Mouse (Mus musculus) heart, postnatal 0 days (tissue): Measurements from ENCODE around the gene Rnf181. TPM values are rescaled to one million over a fixed set of nuclear protein-coding genes. Genes with fewer than 3 reads are reported as not detected.

Source experiments
- ATAC-seq: fragments of 200-750 bp; cut with Nextera tagmentation; 2 replicates; pipeline ENCODE4 v1.8.0; 2017; ENCODE audit warnings: low read depth, moderate number of reproducible peaks, moderate library complexity; ENCODE audit not compliant: insufficient read depth
- DNase-seq: peaks from one replicate; pipeline ENCODE4 v3.0.0-alpha.2; 2016; ENCODE audit warnings: low spot score
- H3K27ac ChIP-seq: fragments of 300-500 bp; sonication (generic); 2 replicates; pipeline ENCODE4 v1.5.1; 2014; ENCODE audit warnings: low read depth, mild to moderate bottlenecking
- H3K27me3 ChIP-seq: fragments of 300-500 bp; sonication (generic); 2 replicates; pipeline ENCODE4 v1.6.1; 2014; ENCODE audit warnings: low read length, mixed read lengths; ENCODE audit not compliant: control insufficient read depth, insufficient read depth
- H3K36me3 ChIP-seq: fragments of 300-500 bp; sonication (generic); replicated peaks from 2 replicates; pipeline ENCODE4 v1.6.1; 2014; ENCODE audit warnings: low read length, mixed read lengths; ENCODE audit not compliant: control insufficient read depth, insufficient read depth
- H3K4me1 ChIP-seq: fragments of 300-500 bp; sonication (generic); 2 replicates; pipeline ENCODE4 v1.6.1; 2014; ENCODE audit warnings: antibody characterized with exemption; ENCODE audit not compliant: control insufficient read depth, insufficient read depth
- H3K4me2 ChIP-seq: fragments of 300-500 bp; sonication (generic); 2 replicates; pipeline ENCODE4 v1.6.1; 2014; ENCODE audit warnings: low read depth, mild to moderate bottlenecking, low read length, moderate library complexity
- H3K4me3 ChIP-seq: fragments of 300-500 bp; sonication (generic); 2 replicates; pipeline ENCODE4 v1.5.1; 2014; ENCODE audit warnings: low read depth, low read length
- H3K9ac ChIP-seq: fragments of 300-500 bp; sonication (generic); replicated peaks from 2 replicates; pipeline ENCODE4 v1.6.1; 2014; ENCODE audit warnings: low read depth, low read length, mixed read lengths
- H3K9me3 ChIP-seq: fragments of 300-500 bp; sonication (generic); replicated peaks from 2 replicates; pipeline ENCODE4 v1.6.1; 2016; ENCODE audit warnings: low read length; ENCODE audit not compliant: control insufficient read depth
- CTCF ChIP-seq: IDR thresholded peaks from 2 replicates; pipeline ENCODE4 v1.5.1; 2016; ENCODE audit warnings: antibody characterized with exemption, control low read depth, low read depth
- EP300 ChIP-seq: IDR thresholded peaks from 2 replicates; pipeline ENCODE4 v1.6.1; 2016; ENCODE audit warnings: antibody characterized with exemption, low read depth
- WGBS: fragments of 180-500 bp; shearing (Covaris S2); extraction: QIAGEN DNeasy Blood & Tissue Kit; methylation state at CpG from one replicate; pipeline ENCODE4 v1.1.7; 2014; 5-methylcytosine and 5-hydroxymethylcytosine counted together
- polyA plus RNA-seq: library from polyadenylated mRNA; unstranded; fragments of >200 nt; fragmentation: Nextera tagmentation; extraction: Ambion mirVana; gene quantifications from 2 replicates; pipeline ENCODE4 v1.2.1, GENCODE M21; 2015
- total RNA-seq: library from RNA; depleted of rRNA; stranded (reverse); fragments of >200 nt; gene quantifications from 2 replicates; pipeline ENCODE4 v1.2.3, GENCODE M21; 2014; ENCODE audit warnings: low replicate concordance

Rnf181 gene
- total and polyA plus RNA-seq, 2 experiments from 2014 or later = 53.5 to 74.9 TPM

- 0 out of 2 replicates have a peak, but pooled peaks cover 9% of the 10 kb centered on the region for H3K4me1 ChIP-seq
- H3K9me3 ChIP-seq = no peaks in the 10 kb centered on the region
- no peak overlapping the region for H3K9ac ChIP-seq
- no peak for TF ChIP-seq EP300
- no peak for TF ChIP-seq CTCF
- H3K4me2 ChIP-seq = no peak overlapping the region
- no peak overlapping the region for H3K4me3 ChIP-seq
- 83% methylated on average over 6 of the region's 6 CpGs for WGBS
- no peak for DNase-seq
- H3K27me3 ChIP-seq = no peaks in the 10 kb centered on the region
- H3K36me3 ChIP-seq = peaks cover 32% of the 10 kb centered on the region
- H3K27ac ChIP-seq = no peak overlapping the region
- no peak for ATAC-seq
Measured at GRCm38 (mm10) chr6:72383142-72383820, 16.5 kb upstream of the Rnf181 start.

GRCm38 (mm10) chr6:72382494-72382893 is 15.7 kb upstream of the Rnf181 start:
- Histone ChIP-seq H3K9me3 (no peaks in the 10 kb centered on the region), H3K4me1 (0 out of 2 replicates have a peak, but pooled peaks cover 9% of the 10 kb centered on the region), H3K4me3 (no peak overlapping the region), H3K4me2 (no peak overlapping the region), H3K27me3 (no peaks in the 10 kb centered on the region), H3K27ac (no peak overlapping the region), H3K9ac (no peak overlapping the region), H3K36me3 (peaks cover 30% of the 10 kb centered on the region)
- TF ChIP-seq CTCF = no peak
- TF ChIP-seq EP300 = no peak
- 73% methylated on average over 6 of the region's 6 CpGs for WGBS
- DNase-seq (peak; percentile 20), ATAC-seq (no peak)

- WGBS = under 1% methylated on average over 49 of the region's 49 CpGs
- H3K4me2 ChIP-seq = peak within 1 kb of the TSS; percentile 69
- ATAC-seq (peak; percentile 89), DNase-seq (peak; percentile 80)
- H3K4me1 ChIP-seq = 0 out of 2 replicates have a peak, but pooled peaks cover 9% of the 10 kb centered on the region
- peaks cover 17% of the 10 kb centered on the region for H3K36me3 ChIP-seq
- no peak for TF ChIP-seq EP300
- TF ChIP-seq CTCF = peak; percentile 39; the same call in 1 of the 2 replicates
- peak within 1 kb of the TSS; percentile 95 for H3K27ac ChIP-seq
- H3K4me3 ChIP-seq = peak within 1 kb of the TSS; percentile 73
- no peaks in the 10 kb centered on the region for H3K27me3 ChIP-seq
- H3K9me3 ChIP-seq = no peaks in the 10 kb centered on the region
- peak within 1 kb of the TSS; percentile 80 for H3K9ac ChIP-seq
Measured at GRCm38 (mm10) chr6:72380131-72380770, 13.5 kb upstream of the Rnf181 start, which contains the start of gene Vamp5. Gene Vamp5 (minus strand): TSS chr6:72380468.

GRCm38 (mm10) chr6:72379377-72380130 is 12.8 kb upstream of the Rnf181 start:
- Histone ChIP-seq H3K27ac (peak overlapping the region; percentile 95), H3K36me3 (peaks cover 10% of the 10 kb centered on the region; the same call in 1 of the 2 replicates)

More at GRCm38 (mm10) chr6:72379377-72380130, 12.8 kb upstream of the Rnf181 start:
- H3K27me3 ChIP-seq = no peaks in the 10 kb centered on the region
- 35% methylated on average over 7 of the region's 7 CpGs for WGBS
- ATAC-seq = no peak
- no peak for TF ChIP-seq EP300
- TF ChIP-seq CTCF = no peak
- no peak for DNase-seq
- H3K9ac ChIP-seq = peak overlapping the region; percentile 80
- H3K9me3 ChIP-seq = no peaks in the 10 kb centered on the region
- H3K4me2 ChIP-seq = peak overlapping the region; percentile 69
- 0 out of 2 replicates have a peak, but pooled peaks cover 9% of the 10 kb centered on the region for H3K4me1 ChIP-seq
- H3K4me3 ChIP-seq = peak overlapping the region; percentile 73
